Mouse (Mus musculus) embryonic facial prominence, embryonic 14.5 days (tissue): ENCODE data around the gene Smim11. TPM values are rescaled to one million over a fixed set of nuclear protein-coding genes. Genes with fewer than 3 reads are reported as not detected.
A peak's percentile ranks its signal among the peaks of the same experiment; 100 is the strongest.

Experiments used
- ATAC-seq: fragments of 200-750 bp; cut with Nextera tagmentation; 2 replicates; pipeline ENCODE4 v1.8.0; 2017; ENCODE audit warnings: low read depth, moderate number of reproducible peaks, moderate TSS enrichment
- DNase-seq: peaks from one replicate; pipeline ENCODE4 v3.0.0-alpha.2; 2015; ENCODE audit warnings: low spot score
- H3K27ac ChIP-seq: fragments of 300-500 bp; sonication (generic); replicated peaks from 2 replicates; pipeline ENCODE4 v1.5.1; 2014; ENCODE audit warnings: low read depth, mild to moderate bottlenecking, low read length, moderate library complexity
- H3K27me3 ChIP-seq: fragments of 300-500 bp; sonication (generic); replicated peaks from 2 replicates; pipeline ENCODE4 v1.6.1; 2014; ENCODE audit warnings: low read length; ENCODE audit not compliant: control insufficient read depth, insufficient read depth
- H3K36me3 ChIP-seq: fragments of 300-500 bp; sonication (generic); 2 replicates; pipeline ENCODE4 v1.6.1; 2014; ENCODE audit warnings: low read length, mixed read lengths; ENCODE audit not compliant: control insufficient read depth, insufficient read depth
- H3K4me1 ChIP-seq: fragments of 300-500 bp; sonication (generic); 2 replicates; pipeline ENCODE4 v1.6.1; 2014; ENCODE audit warnings: antibody characterized with exemption, low read length; ENCODE audit not compliant: control insufficient read depth, insufficient read depth
- H3K4me2 ChIP-seq: fragments of 300-500 bp; sonication (generic); 2 replicates; pipeline ENCODE4 v1.6.1; 2014; ENCODE audit warnings: low read depth, mild to moderate bottlenecking, low read length, moderate library complexity, mixed read lengths
- H3K4me3 ChIP-seq: fragments of 300-500 bp; sonication (generic); 2 replicates; pipeline ENCODE4 v1.5.1; 2014; ENCODE audit warnings: low read depth, mild to moderate bottlenecking, low read length
- H3K9ac ChIP-seq: fragments of 300-500 bp; sonication (generic); 2 replicates; pipeline ENCODE4 v1.6.1; 2014; ENCODE audit warnings: low read depth, mild to moderate bottlenecking, low read length, moderate library complexity, mixed read lengths
- H3K9me3 ChIP-seq: fragments of 300-500 bp; sonication (generic); 2 replicates; pipeline ENCODE4 v1.6.1; 2016; ENCODE audit warnings: low read length; ENCODE audit not compliant: control insufficient read depth
- WGBS: fragments of 180-500 bp; shearing (Covaris S2); extraction: QIAGEN DNeasy Blood & Tissue Kit; methylation state at CpG from one replicate; pipeline ENCODE4 v1.1.7; 2014; 5-methylcytosine and 5-hydroxymethylcytosine counted together
- polyA plus RNA-seq: library from polyadenylated mRNA; unstranded; fragments of >200 nt; fragmentation: Nextera tagmentation; extraction: Ambion mirVana; gene quantifications from 2 replicates; pipeline ENCODE4 v1.2.1, GENCODE M21; 2014

The Smim11 gene
- polyA plus RNA-seq, 1 experiment from 2014 or later = 155 TPM

DNA sequence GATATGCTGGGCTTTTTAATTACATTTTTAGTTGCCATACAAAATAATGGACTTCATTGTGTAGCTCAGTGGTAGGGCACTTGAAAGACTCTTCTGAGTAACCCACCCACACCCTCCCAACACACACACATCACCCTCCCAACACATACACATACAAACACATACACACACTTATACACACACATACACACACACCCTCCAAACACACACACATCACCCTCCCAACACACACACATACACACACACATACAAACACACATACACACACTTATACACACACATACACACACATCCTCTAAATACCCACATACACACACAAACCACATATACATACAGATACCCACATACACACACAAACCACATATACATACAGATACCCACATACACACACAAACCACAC is 11.0 kb upstream of the Smim11 start:
- no peak overlapping the region for H3K4me3 ChIP-seq
- ATAC-seq = no peak

GRCm38 (mm10) chr16:92292101-92292500 is 9.0 kb upstream of the Smim11 start, which contains the start of gene Kcne2:
Gene Kcne2, plus strand, starts transcription at chr16:92292389.
- Histone ChIP-seq H3K27me3 (no peaks in the 10 kb centered on the region), H3K9ac (no peak within 1 kb of the TSS), H3K4me3 (no peak within 1 kb of the TSS), H3K36me3 (no peaks in the 10 kb centered on the region), H3K9me3 (no peaks in the 10 kb centered on the region), H3K4me2 (no peak within 1 kb of the TSS), H3K27ac (no peak within 1 kb of the TSS), H3K4me1 (no peaks in the 10 kb centered on the region)
- ATAC-seq (no peak), DNase-seq (no peak)
- 51% methylated on average over 10 of the region's 10 CpGs for whole genome bisulfite sequencing

More for the DNA sequence above, 11.0 kb upstream of the Smim11 start:
- Histone ChIP-seq H3K27me3 (no peaks in the 10 kb centered on the region), H3K27ac (no peak overlapping the region), H3K4me1 (no peaks in the 10 kb centered on the region), H3K9me3 (no peaks in the 10 kb centered on the region), H3K9ac (no peak overlapping the region), H3K36me3 (no peaks in the 10 kb centered on the region), H3K4me2 (no peak overlapping the region)
- DNase-seq = no peak

DNA sequence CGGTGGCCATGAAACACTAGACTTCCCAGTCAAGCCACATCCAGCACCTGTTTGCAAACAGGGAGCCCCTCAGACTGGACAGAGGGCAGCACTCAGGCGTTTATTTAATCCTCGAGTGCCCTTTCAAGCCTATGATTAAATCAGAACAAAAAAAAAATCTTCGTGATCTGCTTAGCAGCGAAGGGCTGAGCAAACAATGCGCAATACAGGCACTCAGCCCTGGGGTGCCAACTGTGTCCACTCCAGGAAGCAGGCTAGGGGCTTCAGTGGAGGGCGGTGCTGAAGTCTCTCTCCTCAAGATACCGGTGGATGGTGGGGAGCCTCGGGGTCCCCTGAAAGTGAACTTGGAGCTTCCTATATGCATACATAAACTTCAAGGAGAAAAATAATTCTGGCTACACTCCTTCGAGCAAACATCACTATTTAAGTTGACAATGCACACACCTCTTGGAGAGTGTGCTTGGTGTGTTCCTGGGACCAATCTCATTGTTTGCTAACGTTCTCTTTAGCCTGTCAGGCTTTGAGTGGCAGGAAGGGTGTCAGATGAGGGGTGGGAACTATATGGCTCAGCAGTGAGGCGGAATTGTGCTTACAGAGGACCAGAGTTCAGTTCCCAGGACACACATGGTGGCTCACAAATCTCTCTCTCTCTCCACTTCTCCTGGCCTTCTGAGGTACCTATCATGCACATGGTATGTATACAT is 6.7 kb upstream of the Smim11 start:
- H3K9me3 ChIP-seq = no peaks in the 10 kb centered on the region
- no peaks in the 10 kb centered on the region for H3K27me3 ChIP-seq
- H3K4me2 ChIP-seq = no peak overlapping the region
- H3K27ac ChIP-seq = no peak overlapping the region
- 53% methylated on average over 12 of the region's 12 CpGs for WGBS
- H3K4me1 ChIP-seq = no peaks in the 10 kb centered on the region
- no peak for ATAC-seq
- H3K4me3 ChIP-seq = no peak overlapping the region
- H3K9ac ChIP-seq = no peak overlapping the region
- DNase-seq = no peak
- H3K36me3 ChIP-seq = no peaks in the 10 kb centered on the region

GRCm38 (mm10) chr16:92295328-92295727 is 5.8 kb upstream of the Smim11 start:
- H3K9ac ChIP-seq = no peak overlapping the region
- no peak overlapping the region for H3K4me3 ChIP-seq
- peaks cover 1% of the 10 kb centered on the region for H3K4me1 ChIP-seq
- WGBS = 75% methylated on average over 2 of the region's 2 CpGs
- no peak overlapping the region for H3K4me2 ChIP-seq
- H3K9me3 ChIP-seq = no peaks in the 10 kb centered on the region
- no peak overlapping the region for H3K27ac ChIP-seq
- DNase-seq (no peak), ATAC-seq (no peak)
- no peaks in the 10 kb centered on the region for H3K27me3 ChIP-seq
- H3K36me3 ChIP-seq = no peaks in the 10 kb centered on the region

DNA sequence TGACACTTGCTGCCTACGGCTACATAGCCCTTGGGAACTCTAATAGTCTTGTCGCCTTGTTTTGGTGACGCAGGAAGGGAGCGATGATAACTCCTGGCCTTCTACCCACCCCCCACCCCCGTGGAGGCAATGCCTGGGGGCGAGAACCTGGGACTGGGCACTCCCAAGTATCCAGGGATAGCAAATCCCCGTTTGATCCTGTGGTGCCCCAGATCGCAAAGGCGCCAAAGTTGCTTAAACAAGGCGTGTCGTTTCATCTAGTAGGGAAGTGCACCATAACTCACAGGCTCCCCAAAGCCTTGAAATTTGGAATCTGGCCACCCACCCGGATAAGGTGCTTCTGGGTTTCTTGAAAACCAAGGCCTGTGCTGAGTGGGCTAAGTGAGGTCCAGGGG is 323 bp downstream of the Smim11 start:
- Histone ChIP-seq H3K27me3 (no peaks in the 10 kb centered on the region), H3K9me3 (no peaks in the 10 kb centered on the region), H3K27ac (peak overlapping the region; percentile 35), H3K9ac (peak overlapping the region; percentile 81), H3K36me3 (peaks cover 14% of the 10 kb centered on the region; the same call in 1 of the 2 replicates), H3K4me1 (peaks cover 14% of the 10 kb centered on the region), H3K4me2 (peak overlapping the region; percentile 68), H3K4me3 (peak overlapping the region; percentile 74)
- DNase-seq = peak; percentile 22
- peak; percentile 38 for ATAC-seq
- under 1% methylated on average over 12 of the region's 12 CpGs for WGBS

- peak overlapping the region; percentile 81 for H3K9ac ChIP-seq
- H3K4me3 ChIP-seq = peak overlapping the region; percentile 74
- no peaks in the 10 kb centered on the region for H3K27me3 ChIP-seq
- H3K27ac ChIP-seq = peak overlapping the region; percentile 35
- ATAC-seq (peak; percentile 32; the same call in 1 of the 2 replicates), DNase-seq (peak; percentile 76)
- H3K9me3 ChIP-seq = no peaks in the 10 kb centered on the region
- WGBS = 16% methylated on average over 5 of the region's 5 CpGs
- peaks cover 14% of the 10 kb centered on the region for H3K4me1 ChIP-seq
- peak overlapping the region; percentile 68 for H3K4me2 ChIP-seq
- peaks cover 20% of the 10 kb centered on the region for H3K36me3 ChIP-seq
Observed at GRCm38 (mm10) chr16:92301989-92302388, 903 bp downstream of the Smim11 start.

DNA sequence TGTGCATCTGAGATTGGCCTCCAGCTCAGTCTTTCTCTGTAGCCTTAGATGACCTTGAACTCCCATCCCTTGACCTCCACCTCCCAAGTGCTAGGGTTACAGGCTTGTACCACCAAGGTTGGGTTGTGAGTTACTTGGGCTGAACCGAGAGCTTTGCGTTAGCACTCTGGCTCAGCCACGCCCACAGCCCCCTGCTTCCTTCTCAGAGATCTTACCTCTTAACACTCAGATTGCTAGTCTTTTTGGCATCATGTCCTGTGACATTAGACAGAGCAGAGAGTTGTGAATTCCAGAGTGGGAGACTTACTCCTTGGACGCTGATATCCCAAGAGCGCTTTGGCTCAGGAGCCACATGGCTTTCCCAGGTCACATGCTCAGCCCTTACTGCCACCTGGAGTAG is 1.4 kb downstream of the Smim11 start:
- 49% methylated on average over 5 of the region's 5 CpGs for WGBS
- H3K4me2 ChIP-seq = peak overlapping the region; percentile 68
- peaks cover 14% of the 10 kb centered on the region for H3K4me1 ChIP-seq
- 0 out of 2 replicates have a peak overlapping the region, but pooled peaks have one; percentile 81 for H3K9ac ChIP-seq
- H3K27me3 ChIP-seq = no peaks in the 10 kb centered on the region
- ATAC-seq (no peak), DNase-seq (no peak)
- peak overlapping the region; percentile 74 for H3K4me3 ChIP-seq
- H3K36me3 ChIP-seq = peaks cover 25% of the 10 kb centered on the region
- no peaks in the 10 kb centered on the region for H3K9me3 ChIP-seq
- H3K27ac ChIP-seq = no peak overlapping the region

- no peak for ATAC-seq
- WGBS = 88% methylated on average over 2 of the region's 2 CpGs
- Histone ChIP-seq H3K27ac (no peak overlapping the region), H3K4me3 (no peak overlapping the region), H3K4me2 (no peak overlapping the region), H3K4me1 (peaks cover 10% of the 10 kb centered on the region), H3K9ac (no peak overlapping the region), H3K9me3 (no peaks in the 10 kb centered on the region), H3K27me3 (no peaks in the 10 kb centered on the region), H3K36me3 (peaks cover 46% of the 10 kb centered on the region)
- DNase-seq = no peak
Observed at GRCm38 (mm10) chr16:92305519-92305918, 4.4 kb downstream of the Smim11 start.

DNA sequence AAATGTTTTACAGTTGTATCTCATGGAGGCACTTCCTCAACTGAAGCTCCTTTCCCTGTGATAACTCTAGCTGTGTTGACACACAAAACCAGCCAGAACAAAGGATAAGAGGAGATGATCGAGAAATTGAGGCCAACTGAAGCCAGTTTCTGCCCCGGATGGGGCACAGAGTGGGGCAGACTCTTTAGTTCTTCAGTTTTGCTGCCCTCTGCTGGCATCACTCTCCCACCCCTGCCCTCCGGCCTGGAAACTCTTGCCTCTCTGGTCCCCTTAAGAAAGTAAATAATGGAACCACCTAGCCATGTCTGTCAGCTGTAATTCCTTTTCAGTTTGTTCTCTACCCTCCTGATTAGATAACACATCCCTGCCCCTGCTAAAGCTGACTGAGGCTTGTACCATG is 6.9 kb downstream of the Smim11 start:
- no peak for ATAC-seq
- 79% methylated on average over 3 of the region's 3 CpGs for WGBS

More for the DNA sequence above, 6.9 kb downstream of the Smim11 start:
- no peaks in the 10 kb centered on the region for H3K4me1 ChIP-seq
- H3K27ac ChIP-seq = no peak overlapping the region
- no peak overlapping the region for H3K9ac ChIP-seq
- no peak overlapping the region for H3K4me2 ChIP-seq
- DNase-seq = no peak
- H3K9me3 ChIP-seq = no peaks in the 10 kb centered on the region
- no peak overlapping the region for H3K4me3 ChIP-seq
- H3K27me3 ChIP-seq = no peaks in the 10 kb centered on the region
- peaks cover 66% of the 10 kb centered on the region for H3K36me3 ChIP-seq
